Mouse (Mus musculus): ENCODE measurements around the gene Dapp1.
"Not testable (repeated sequence)": the region's sequence is repeated elsewhere in the genome, so short reads cannot be mapped to it uniquely, and the experiment has no call there.

The Dapp1 gene

DNA sequence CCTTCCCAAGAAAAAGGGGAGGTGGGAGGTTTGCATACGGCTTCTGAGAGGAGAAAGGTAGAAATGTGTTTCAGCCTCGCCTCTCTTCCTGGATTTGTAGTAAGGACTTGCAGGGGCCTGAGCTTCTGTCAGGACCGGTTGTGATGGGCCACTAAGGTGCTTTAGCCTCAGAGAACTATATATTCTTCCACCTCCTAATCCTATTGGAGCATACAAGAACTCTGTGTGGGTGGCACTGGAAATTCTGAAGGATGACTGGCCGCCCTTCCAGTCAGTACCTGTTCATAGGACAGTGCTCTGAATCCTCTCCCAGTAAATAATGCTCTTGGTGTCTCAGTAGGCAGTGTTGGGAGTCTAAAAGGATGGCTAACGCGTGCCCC is 62.4 kb downstream of the Dapp1 start:
- no peak for DNase-seq (ENCODE audit: low read depth)

DNA sequence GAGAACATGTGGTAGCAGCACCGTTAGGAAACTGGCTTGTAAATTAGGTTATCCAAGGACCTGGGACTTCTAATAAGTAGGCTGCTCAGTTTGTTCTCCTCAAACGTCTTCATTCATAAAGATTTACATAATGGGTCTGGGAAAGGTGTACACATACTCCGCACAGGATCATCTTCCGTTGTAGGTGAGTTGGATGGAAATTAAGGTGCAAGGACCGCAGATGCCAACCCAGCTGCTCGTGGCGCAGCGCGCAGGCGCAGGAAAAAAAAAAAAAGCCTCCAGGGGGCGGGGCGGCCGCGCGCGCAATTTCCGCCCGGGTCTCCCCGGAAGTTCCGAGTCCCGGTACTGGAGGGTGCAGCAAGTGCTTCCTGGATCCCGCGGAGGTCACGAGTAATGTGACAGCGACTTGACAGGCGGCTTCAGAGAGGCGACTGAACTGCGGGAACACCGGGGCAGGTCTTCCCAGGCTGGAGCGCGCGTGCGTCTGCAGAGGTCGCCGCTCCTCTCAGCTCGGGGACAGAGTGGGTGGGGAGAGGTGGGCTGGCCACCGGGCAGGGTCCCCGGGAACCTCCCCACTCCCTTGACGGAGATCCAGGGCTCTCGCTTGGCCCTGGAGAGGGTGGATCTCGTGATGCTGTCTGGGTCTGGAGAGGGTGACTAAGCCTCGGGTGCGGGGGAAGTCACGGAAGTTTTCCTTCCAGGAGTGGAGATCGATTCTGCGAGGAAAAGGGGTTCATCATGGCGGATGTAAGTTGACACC is 63.0 kb downstream of the Dapp1 start, which contains the start of gene Lamtor3:
Gene Lamtor3 (plus strand): TSS at position 335 of the 760 bp plus-strand sequence.
- peak; percentile 78 for DNase-seq (ENCODE audit: low read depth)

DNA sequence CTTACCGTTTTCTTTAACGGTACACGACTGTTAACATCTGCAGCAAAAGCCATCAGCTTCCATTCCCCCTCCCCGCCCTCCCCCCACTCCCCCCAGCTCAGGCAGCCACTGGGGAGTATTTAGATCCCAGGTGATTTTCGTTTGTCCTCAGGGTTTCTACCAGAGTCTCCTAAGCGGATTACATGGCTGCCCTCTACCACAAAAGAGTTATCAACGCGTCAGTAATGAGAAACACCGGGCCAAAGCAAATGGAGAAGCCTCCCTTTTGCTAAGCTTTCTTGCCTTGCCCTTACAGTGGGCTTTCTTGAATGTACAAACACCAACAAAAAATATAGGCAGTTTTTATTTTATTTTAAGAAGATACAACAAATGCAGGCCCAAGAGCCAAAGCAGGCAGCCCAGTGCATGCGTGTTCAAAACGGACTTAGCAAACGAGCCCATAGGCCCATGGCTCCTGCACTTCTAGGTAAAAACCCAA is 63.6 kb downstream of the Dapp1 start:
- DNase-seq (ENCODE audit: low read depth), result no peak

DNA sequence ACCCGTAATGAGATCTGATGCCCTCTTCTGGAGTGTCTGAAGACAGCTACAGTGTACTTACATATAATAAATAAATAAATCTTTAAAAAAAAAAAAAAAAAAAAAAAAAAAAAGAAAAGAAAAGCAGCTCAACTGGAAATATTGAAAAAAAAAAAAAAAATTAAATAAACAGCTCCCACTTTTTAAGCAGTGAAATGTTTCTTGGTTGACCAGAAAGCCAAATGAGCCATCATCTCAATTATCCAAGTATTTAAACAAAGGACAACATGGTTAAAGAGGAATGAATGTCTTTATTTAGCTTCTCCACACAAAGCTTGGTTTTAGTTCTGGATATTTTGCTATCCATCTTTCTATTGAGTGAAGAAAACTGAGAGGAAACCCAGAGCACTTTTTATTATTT is 66.8 kb downstream of the Dapp1 start:
- DNase-seq (ENCODE audit: low read depth), result not testable (repeated sequence)

DNA sequence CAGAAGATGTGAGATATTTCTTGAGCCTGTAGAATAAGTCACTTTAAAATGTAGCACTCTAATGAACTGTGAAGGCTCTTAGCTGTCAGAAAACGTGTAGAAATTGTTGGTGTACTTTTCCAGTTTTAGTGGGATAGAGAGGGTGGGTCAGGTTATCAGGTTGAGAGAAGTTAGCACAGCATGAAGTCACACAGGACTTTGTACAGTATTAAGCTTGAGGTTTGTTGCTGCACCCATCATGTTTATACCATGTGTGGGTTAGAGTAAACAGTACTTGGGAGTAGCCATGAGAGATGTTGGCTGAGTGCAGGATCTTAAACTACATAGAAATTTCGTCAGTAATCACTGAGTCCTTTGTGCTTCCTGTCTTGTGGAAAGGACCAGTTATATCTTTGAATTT is 68.3 kb downstream of the Dapp1 start:
- DNase-seq (ENCODE audit: low read depth), result no peak

DNA sequence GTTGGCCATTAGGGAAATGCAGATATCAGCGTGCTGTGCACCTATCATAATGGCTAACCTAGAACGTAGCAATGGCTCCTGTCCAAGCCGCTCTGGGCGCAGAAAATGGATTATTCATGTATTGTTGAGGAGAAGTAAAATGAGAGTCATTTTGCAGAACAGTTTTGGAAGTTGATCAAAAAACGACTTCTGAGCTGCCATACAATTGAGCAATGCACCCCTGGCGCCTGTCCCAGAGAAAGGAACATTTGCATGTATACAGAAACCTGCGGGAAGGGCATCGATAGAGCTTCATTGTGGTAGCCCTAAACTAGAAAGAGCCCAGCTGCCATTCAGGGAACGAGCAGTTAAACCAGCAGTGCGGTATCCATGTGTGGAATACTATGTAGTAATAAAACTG is 81.2 kb downstream of the Dapp1 start:
- no peak for DNase-seq (ENCODE audit: low read depth)

DNA sequence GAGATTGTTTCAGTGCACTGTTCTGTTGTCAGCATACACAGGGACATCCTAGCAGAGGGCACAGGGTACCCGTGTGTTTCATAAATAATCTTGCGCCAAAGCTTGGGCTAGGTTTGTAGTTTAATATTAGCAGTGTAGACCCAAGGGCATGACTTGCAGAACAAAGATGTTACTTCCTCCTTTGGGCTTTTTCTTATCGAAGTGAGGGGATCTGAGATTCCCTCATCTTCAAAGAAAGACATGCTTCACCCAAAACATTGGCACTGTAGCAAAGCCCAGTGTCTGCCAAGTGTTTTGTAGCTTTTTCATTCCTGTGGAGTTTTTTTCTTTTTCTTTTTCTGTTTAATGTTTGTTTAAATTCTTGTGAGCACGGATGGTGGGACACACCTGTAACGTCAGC is 83.7 kb downstream of the Dapp1 start:
- DNase-seq (ENCODE audit: low read depth), result no peak

DNA sequence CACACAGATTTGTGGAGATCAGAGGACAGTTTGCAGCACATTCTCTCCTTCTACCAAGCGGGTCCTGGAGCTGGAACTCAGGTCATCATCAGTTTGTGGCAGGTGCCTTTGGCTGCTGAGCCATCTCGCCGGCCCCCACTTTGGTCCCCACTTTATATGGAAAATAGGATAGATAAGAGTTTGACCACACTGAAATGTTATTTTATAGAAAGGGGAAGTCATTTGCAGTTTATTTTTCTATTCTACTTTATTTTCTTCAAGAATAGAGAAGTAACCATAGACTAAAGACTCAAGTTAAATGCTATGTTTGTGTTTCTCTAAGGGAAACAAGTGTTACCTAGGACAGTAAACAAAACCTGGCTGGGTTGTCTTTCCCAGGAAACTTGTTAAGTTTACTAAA is 84.5 kb downstream of the Dapp1 start:
- no peak for DNase-seq (ENCODE audit: low read depth)

DNA sequence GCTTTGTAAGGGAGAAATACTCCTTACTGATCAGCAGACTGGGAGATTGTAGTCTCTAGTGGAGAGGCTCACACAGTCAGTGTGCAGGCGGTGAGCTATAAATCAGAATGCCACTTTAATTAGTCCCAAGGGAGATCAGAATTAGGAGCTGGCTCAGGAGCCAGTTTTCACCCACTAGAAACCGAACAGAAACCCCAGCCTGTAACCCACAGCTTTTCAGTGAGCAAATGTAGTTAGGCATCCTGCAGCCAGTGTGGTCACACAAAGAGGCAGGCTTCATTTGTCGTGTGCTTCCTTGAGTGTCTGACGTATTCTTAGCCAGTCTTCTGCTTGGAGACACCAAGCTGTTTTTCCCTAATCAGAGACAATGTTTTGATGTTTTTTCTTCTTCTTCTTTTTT is 85.0 kb downstream of the Dapp1 start:
- DNase-seq (ENCODE audit: low read depth), result no peak

DNA sequence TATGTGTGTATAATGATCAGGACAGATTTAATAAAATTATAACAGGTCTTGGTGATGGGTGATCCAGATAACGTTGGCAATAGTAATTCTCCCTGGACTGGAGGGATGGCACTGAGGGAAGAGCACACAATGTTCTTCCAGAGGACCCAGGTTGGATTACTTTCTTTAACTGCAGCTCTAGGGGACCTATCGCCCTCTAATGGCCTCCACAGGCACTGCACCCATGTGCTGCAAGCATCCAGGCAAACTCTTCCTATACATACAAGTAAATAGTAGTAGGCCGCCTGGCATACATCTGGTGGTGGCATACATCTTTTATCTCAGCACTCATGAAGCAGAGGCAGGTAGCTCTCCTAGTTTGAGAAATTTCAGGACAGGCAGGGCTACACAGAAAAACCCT is 86.1 kb downstream of the Dapp1 start:
- no peak for DNase-seq (ENCODE audit: low read depth)

DNA sequence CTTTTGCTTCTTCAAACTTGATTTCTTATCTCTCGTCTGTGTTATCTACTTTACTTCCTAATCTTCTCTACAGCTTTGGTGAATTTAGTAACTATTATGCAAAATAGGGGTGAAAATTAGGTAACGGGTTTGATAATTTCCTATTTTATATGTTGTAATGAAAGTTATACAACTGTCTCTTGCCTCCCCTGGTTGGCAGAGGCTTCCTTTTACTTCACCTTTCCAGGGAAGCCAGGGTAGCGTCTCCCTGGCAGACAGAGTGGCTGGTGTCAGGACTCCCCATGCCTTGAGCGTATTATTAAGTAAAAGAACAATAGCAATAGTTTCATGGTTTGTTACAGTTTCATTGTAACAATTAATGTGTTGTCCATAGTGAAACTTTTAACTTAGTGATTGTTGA is 87.6 kb downstream of the Dapp1 start:
- no peak for DNase-seq (ENCODE audit: low read depth)

DNA sequence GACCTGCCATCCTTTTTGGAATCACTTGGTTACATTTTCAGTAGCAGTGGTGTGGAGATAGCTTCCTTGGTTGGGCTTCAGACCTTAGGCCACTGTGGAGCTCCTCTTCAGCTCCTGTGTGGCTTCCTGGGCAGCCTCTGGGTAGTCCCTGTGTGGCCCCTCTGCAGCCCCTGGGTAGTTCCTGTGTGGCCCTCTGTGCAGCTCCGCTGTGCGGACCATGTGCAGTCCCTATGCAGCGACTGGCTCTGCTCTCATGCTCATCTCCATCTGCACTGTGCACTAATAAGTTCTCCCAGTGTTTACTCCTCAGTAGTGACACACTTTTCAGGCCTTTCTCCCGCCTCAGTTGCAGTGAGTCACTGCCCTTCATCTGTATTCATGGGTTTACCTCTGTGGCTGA is 89.2 kb downstream of the Dapp1 start:
- DNase-seq (ENCODE audit: low read depth), result no peak

DNA sequence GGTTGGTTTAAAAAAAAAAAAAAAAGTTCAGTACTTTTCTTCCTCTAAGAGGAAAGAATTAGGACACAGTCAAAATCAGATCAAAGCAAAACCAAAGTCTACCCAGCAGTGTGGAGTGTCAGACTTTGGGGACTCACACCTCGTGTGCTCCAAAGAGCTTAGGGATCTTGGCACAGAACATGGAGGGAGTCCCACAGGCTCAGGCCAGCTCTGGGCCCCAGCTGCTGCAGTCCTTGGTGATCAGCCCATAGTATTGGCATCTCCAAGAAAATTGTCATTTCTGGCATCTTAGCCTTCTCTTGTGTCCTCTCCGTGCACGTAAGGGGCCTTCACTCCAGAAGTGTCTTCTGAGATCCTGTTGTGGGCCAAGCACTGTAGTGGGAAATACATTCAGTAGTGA is 90.3 kb downstream of the Dapp1 start:
- DNase-seq (ENCODE audit: low read depth), result no peak

DNA sequence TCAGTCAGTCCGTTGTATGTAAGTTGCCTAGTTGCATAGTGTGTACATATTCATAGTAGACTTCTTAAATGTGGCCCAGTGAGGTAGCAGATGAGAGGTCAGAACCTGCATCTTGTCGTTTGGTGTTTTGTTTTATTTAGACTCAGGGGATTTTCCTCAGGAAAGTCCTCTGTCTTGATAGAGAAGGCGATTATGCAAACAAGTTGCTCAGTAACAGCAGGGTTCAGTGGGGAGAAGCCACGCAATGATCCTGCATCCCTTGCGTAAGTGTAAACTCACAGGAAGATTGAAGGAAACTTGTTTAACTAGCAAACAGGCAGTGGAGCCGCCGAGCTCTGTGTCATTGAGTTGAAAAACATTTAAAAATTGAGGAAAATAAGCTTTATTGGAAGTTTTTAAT is 93.4 kb downstream of the Dapp1 start:
- no peak for DNase-seq (ENCODE audit: low read depth)

DNA sequence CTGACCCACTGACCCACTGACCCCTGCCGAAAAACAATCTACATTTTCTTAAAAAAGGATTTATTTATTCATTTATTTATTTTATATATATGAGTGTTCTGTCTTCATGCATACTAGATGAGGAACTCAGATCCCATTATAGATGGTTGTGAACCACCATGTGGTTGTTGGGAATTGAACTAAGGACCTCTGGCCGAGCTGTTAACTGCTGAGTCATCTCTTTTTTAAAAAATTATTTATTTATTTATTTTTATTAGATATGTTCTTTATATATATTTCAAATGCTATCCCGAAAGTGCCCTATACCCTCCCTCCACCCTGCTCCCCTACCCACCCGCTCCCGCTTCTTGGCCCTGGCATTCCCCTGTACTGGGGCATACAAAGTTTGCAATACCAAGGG is 100.3 kb downstream of the Dapp1 start:
- DNase-seq (ENCODE audit: low read depth), result no peak
